Mouse (Mus musculus) limb, embryonic 10.5 days (tissue): ENCODE measurements around the gene Gpr141. TPM values are rescaled to one million over a fixed set of nuclear protein-coding genes. Genes with fewer than 3 reads are reported as not detected.

Source experiments
- DNase-seq: peaks from one replicate; pipeline ENCODE4 v3.0.0-alpha.2; 2017; ENCODE audit warnings: low spot score
- H3K27ac ChIP-seq: fragments of 300-500 bp; sonication (generic); 2 replicates; pipeline ENCODE4 v1.5.1; 2016; ENCODE audit warnings: mild to moderate bottlenecking
- H3K27me3 ChIP-seq: fragments of 300-500 bp; sonication (generic); 2 replicates; pipeline ENCODE4 v1.6.1; 2016; ENCODE audit warnings: low read depth, mild to moderate bottlenecking; ENCODE audit not compliant: poor library complexity, severe bottlenecking
- H3K36me3 ChIP-seq: fragments of 300-500 bp; sonication (generic); 2 replicates; pipeline ENCODE4 v1.6.1; 2016; ENCODE audit warnings: mild to moderate bottlenecking, moderate library complexity
- H3K4me1 ChIP-seq: fragments of 300-500 bp; sonication (generic); 2 replicates; pipeline ENCODE4 v1.6.1; 2016
- H3K4me3 ChIP-seq: fragments of 300-500 bp; sonication (generic); 2 replicates; pipeline ENCODE4 v1.5.1; 2016; ENCODE audit warnings: mild to moderate bottlenecking, moderate library complexity
- H3K9me3 ChIP-seq: fragments of 300-500 bp; sonication (generic); replicated peaks from 2 replicates; pipeline ENCODE4 v1.6.1; 2016; ENCODE audit warnings: mild to moderate bottlenecking
- WGBS: fragments of 180-500 bp; shearing (Covaris S2); methylation state at CpG from one replicate; pipeline ENCODE4 v1.1.7; 2016; 5-methylcytosine and 5-hydroxymethylcytosine counted together
- polyA plus RNA-seq: library from polyadenylated mRNA; unstranded; fragments of >200 nt; fragmentation: Nextera tagmentation; extraction: Ambion mirVana; gene quantifications from 2 replicates; pipeline ENCODE4 v1.2.1, GENCODE M21; 2016

Gene Gpr141
- 0.04 TPM in 1 of 2 replicates, not detected in the other for polyA plus RNA-seq

DNA sequence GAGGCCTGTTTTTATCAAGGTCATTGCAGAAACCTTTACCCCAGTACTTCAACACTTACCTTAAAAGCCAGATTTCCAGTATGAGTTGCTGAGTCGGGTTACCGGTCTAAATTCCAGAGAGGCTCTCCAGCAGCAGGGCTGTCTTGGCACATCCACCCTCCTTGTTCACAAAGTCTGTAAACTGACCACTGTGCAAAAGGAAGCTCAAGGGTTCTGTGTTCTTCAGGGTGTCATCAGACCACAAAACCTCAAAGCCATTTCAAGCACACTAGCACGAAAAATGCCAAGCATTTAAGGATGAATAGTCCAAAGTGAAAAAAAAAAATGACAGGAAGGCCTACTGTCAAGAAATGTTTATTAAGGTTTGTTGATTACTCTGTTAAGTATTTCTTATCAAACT is at the start of gene Gpr141:
TSS of gene Gpr141 (minus strand) at position 187 of the 400 bp plus-strand sequence.
- DNase-seq = no peak
- Histone ChIP-seq H3K27me3 (no peaks in the 10 kb centered on the region), H3K36me3 (no peaks in the 10 kb centered on the region), H3K9me3 (no peaks in the 10 kb centered on the region), H3K4me3 (no peak within 1 kb of the TSS), H3K27ac (no peak within 1 kb of the TSS), H3K4me1 (no peaks in the 10 kb centered on the region)
- 65% methylated on average over 3 of the region's 3 CpGs for WGBS

DNA sequence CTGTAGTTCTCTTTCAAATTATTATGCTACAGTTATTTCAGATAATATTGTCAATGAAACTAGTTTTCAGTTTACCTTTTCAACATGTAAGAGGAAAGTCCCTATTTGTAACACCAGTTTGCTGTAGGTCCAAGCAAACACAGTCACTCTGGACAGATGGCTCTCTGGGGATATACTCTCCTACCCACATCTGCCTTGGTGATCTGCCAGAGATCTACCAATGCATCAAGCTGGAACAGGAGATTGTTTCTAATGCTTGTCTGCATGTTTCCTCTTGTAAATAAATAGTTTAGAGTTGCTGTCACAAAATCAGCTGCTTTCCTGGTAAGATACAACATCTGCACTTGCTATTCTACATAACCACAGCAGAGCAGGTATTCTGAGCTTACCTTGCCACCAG is 40.2 kb upstream of the Gpr141 start:
- Histone ChIP-seq H3K27me3 (no peaks in the 10 kb centered on the region), H3K27ac (no peak overlapping the region), H3K9me3 (no peaks in the 10 kb centered on the region), H3K4me3 (no peak overlapping the region), H3K4me1 (no peaks in the 10 kb centered on the region), H3K36me3 (no peaks in the 10 kb centered on the region)
- DNase-seq = no peak

DNA sequence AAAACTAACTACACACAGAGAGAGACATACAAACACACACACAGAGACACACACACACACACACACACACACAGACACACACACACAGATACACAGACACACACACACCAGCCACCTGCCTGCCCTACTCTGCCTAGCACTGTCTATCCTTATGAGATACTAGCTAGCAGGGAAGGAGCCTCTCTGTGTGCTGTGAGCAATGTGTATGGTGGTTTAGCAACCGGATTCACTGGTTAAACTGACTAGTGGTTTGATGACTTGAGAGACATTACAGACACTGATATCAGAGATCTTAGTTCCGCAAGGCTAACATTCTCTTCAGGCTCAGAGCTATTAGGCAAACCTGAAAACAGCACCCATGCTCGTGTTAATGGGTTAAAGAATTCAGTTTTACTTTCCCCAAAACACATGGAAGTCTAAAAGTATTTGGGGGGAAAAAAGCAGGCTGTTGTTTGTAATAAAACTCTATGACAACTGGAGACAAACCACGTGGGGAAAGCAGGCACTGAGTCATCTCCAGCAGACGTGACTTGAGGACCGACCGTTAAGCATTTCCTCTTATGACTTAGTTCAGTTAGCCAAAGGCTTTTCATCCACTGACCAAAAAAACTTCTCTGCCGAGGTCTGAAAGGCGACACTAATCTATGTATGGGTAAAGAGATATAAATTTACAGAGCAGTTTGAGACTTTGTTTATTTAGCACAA is 30.7 kb upstream of the Gpr141 start:
- no peak overlapping the region for H3K4me3 ChIP-seq
- no peaks in the 10 kb centered on the region for H3K36me3 ChIP-seq
- WGBS = 74% methylated on average over 9 of the region's 9 CpGs
- H3K27me3 ChIP-seq = no peaks in the 10 kb centered on the region
- no peak overlapping the region for H3K27ac ChIP-seq
- H3K4me1 ChIP-seq = no peaks in the 10 kb centered on the region
- no peaks in the 10 kb centered on the region for H3K9me3 ChIP-seq
- no peak for DNase-seq

DNA sequence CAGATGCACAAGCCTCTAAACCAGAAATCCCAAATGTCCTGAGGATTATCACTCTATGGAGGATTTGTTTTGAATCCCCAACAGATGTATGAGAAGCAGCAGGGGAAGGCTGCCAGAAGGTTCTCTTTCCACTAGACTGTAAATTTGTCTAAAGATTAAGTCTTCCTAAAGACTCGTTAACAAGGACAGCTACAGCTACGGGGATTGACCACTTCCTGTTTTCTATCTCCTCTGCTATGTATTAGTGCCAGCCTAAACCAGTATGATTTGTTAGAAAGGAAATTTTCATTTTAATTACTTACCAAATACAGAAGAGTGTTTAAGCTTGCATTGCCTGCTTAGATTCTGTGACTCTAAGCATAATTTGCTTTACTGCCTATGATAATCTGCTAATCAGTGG is 30.0 kb upstream of the Gpr141 start:
- H3K36me3 ChIP-seq = no peaks in the 10 kb centered on the region
- H3K4me1 ChIP-seq = no peaks in the 10 kb centered on the region
- WGBS = 54% methylated on average over 2 of the region's 2 CpGs
- no peak overlapping the region for H3K4me3 ChIP-seq
- no peak overlapping the region for H3K27ac ChIP-seq
- H3K27me3 ChIP-seq = no peaks in the 10 kb centered on the region
- no peak for DNase-seq
- no peaks in the 10 kb centered on the region for H3K9me3 ChIP-seq

DNA sequence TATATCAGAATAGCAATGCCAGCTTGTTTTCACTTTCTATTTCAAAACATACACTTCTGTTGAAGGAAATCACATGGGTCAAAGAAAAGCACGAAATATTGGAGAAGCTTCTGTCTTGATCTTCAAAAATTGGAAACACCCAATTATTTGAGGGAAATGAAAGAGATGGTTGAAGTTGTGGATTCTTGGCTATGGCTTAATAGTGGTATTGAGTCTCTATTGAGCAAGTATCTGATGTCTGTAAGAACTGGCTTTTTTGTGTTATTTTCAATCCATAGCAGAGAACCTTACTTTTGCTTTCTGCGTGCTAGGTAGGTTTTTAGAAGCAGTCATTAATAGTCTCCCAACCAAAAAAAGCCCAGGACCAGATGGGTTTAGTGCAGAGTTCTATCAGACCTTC is 19.4 kb upstream of the Gpr141 start:
- 91% methylated on average over 2 of the region's 2 CpGs for WGBS
- Histone ChIP-seq H3K27me3 (no peaks in the 10 kb centered on the region), H3K27ac (no peak overlapping the region), H3K9me3 (no peaks in the 10 kb centered on the region), H3K4me3 (no peak overlapping the region), H3K36me3 (no peaks in the 10 kb centered on the region), H3K4me1 (no peaks in the 10 kb centered on the region)
- no peak for DNase-seq

DNA sequence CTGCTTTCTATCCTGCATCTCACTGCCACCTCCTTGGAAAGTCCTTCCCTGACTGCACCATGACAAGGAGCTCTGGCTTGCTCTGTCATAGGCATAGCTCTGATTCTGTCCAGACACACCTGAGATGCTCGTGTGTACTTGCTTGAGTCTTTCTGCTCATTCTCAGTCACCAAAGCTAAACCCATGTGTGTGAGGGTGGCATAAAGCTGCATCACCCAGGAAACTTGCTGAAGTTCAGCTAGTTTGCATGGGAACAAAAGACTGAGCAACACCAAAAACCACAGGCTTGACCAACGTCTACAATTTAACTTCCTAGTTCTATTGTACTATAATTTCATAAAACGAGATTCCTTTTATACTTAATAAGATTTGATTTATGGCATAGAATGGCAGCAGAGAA is 18.6 kb upstream of the Gpr141 start:
- Histone ChIP-seq H3K4me1 (no peaks in the 10 kb centered on the region), H3K27ac (no peak overlapping the region), H3K36me3 (no peaks in the 10 kb centered on the region), H3K27me3 (no peaks in the 10 kb centered on the region), H3K9me3 (no peaks in the 10 kb centered on the region), H3K4me3 (no peak overlapping the region)
- WGBS = 84% methylated on average over 3 of the region's 3 CpGs
- DNase-seq = no peak

DNA sequence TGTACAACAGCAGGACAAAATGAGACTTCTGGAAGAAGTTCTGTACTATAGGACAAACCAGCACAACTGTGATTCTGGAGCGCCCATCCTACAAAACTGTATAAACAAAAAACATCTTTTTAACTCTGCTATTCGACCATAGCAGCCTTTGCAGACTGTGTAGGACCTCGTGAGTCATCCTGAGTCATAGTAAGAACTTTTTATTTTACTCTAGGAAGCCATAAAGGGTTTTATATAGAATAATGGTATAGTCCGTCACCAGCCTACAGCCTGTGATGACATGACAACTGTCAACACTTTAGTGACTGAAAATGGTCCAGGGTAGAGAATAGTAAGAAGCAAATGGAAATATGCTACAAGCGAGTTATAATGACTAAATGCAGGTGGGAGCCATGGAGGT is 17.6 kb upstream of the Gpr141 start:
- WGBS = 76% methylated on average over 5 of the region's 5 CpGs
- H3K9me3 ChIP-seq = no peaks in the 10 kb centered on the region
- DNase-seq = no peak
- no peaks in the 10 kb centered on the region for H3K36me3 ChIP-seq
- no peak overlapping the region for H3K27ac ChIP-seq
- H3K4me1 ChIP-seq = no peaks in the 10 kb centered on the region
- H3K27me3 ChIP-seq = no peaks in the 10 kb centered on the region
- H3K4me3 ChIP-seq = no peak overlapping the region

DNA sequence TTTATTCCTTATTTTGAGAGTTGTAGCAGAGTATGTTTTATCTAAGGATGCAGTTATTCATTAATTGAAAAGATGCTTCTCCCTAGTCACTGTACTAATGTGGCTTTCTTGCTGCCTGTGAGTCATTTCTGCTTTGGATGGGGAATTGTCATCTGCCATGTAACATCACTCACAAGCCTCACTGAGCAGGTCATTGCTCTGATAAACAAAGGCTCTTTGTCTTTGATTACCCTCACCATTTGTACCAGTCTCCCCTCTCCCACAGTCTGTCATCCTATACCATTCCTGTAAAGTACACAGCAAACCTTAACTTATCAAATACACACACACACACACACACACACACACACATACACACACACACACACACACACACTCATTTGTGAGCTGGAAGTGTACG is 16.1 kb upstream of the Gpr141 start:
- H3K4me1 ChIP-seq = no peaks in the 10 kb centered on the region
- no peak for DNase-seq
- H3K27me3 ChIP-seq = no peaks in the 10 kb centered on the region
- WGBS = 77% methylated on average over 1 of the region's 1 CpGs
- no peak overlapping the region for H3K27ac ChIP-seq
- no peaks in the 10 kb centered on the region for H3K9me3 ChIP-seq
- no peak overlapping the region for H3K4me3 ChIP-seq
- no peaks in the 10 kb centered on the region for H3K36me3 ChIP-seq

DNA sequence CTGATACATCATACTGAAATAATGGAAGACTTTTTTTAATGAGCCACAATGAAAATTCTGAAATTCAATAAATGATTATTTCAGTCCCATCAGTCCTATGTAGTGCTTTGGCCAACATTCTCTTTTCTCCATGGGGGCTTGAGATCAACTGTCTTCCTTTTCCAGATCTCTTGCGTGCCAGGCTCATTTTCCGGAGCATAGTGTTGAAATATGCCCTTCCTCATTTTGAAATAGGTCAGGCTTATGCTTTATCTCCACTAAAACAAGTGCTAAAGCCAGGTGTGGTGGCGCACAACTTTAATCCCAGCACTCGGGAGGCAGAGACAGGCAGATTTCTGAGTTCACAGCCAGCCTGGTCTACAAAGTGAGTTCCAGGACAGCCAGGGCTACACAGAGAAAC is 6.5 kb upstream of the Gpr141 start:
- H3K27me3 ChIP-seq = no peaks in the 10 kb centered on the region
- H3K36me3 ChIP-seq = no peaks in the 10 kb centered on the region
- no peak overlapping the region for H3K27ac ChIP-seq
- H3K9me3 ChIP-seq = no peaks in the 10 kb centered on the region
- 92% methylated on average over 4 of the region's 4 CpGs for whole genome bisulfite sequencing
- no peak for DNase-seq
- H3K4me3 ChIP-seq = no peak overlapping the region
- no peaks in the 10 kb centered on the region for H3K4me1 ChIP-seq

DNA sequence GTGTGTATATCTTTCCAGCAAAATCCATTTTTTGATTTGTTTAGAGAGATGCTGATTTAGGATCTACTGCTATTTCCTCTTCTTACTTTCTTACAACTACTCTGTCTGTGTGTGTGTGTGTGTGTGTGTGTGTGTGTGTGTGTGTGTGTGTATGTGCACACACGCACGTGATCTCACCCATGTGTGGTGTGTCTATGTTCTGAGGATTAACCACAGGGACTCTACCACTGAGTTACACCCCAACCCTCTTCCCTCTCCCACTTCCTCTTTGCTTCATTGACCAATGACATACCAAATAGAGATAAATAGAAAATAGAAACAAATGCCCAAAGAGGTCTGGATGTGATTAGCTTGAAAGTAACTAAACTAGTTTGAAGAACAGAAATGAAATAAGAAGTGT is 4.0 kb upstream of the Gpr141 start:
- WGBS = 92% methylated on average over 2 of the region's 2 CpGs
- Histone ChIP-seq H3K27me3 (no peaks in the 10 kb centered on the region), H3K4me1 (no peaks in the 10 kb centered on the region), H3K4me3 (no peak overlapping the region), H3K9me3 (no peaks in the 10 kb centered on the region), H3K36me3 (no peaks in the 10 kb centered on the region), H3K27ac (no peak overlapping the region)
- no peak for DNase-seq

DNA sequence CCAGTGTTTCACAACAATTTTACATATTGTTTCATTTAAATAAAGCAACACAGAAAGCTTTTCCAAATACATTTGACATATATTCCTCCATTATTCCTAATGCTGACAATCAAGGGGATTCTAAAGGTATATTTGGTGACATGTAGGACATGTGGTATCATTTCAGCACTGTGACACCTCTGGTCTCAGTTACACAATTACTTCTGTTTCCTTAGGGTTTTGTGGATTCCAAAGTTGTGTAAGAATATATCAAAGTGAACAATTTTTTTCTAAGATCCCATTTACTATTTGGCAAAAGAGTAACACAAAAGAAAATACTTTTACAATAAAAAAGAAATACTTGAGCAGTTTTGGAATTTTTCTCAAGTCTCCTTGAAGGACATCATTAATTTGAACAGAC is 2.4 kb downstream of the Gpr141 start:
- Histone ChIP-seq H3K4me3 (no peak overlapping the region), H3K4me1 (no peaks in the 10 kb centered on the region)

DNA sequence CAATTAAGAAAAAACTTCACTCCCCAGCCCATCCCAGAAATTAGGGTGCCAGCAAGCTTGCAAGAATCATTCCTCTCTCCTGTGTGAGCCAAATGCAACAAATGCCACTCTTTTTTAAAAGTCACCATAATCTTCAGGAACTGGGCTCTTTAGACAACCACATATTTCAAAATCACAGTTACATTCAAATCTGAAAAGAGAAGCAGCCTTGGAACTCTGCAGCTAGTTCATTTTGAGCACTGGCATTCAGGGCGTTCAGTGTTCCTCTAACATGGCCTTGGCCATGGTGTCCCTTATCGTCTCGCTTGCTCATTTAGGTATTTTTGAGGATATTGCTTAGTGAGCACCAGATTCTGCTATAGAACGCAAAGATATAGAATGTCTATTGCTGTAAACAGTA is 4.1 kb downstream of the Gpr141 start:
- DNase-seq = no peak
- Histone ChIP-seq H3K27me3 (no peaks in the 10 kb centered on the region), H3K36me3 (no peaks in the 10 kb centered on the region), H3K4me3 (no peak overlapping the region), H3K27ac (no peak overlapping the region), H3K4me1 (no peaks in the 10 kb centered on the region), H3K9me3 (no peaks in the 10 kb centered on the region)
- 91% methylated on average over 4 of the region's 4 CpGs for whole genome bisulfite sequencing

More for the DNA sequence above, 2.4 kb downstream of the Gpr141 start:
- DNase-seq = no peak
- Histone ChIP-seq H3K27me3 (no peaks in the 10 kb centered on the region), H3K36me3 (no peaks in the 10 kb centered on the region), H3K9me3 (no peaks in the 10 kb centered on the region), H3K27ac (no peak overlapping the region)

DNA sequence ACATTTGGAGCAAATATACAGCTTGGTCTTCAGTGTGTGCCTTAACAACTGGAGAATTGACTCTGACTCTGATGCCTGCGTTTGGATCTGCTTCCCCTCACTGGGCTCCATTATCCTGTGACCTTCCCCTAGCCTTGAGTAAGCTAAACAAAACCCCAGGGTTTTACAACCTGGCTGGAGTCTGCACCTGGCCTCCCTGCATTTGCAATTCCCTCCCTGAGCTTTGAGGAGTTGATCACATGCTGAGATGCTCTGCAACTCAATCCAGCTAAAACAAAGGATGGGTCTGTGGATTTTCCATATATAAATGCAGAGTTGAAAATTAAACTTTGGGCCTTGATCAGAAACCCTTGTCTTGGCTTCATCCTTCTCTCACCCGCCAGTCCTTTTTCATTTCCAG is 4.8 kb downstream of the Gpr141 start:
- H3K9me3 ChIP-seq = no peaks in the 10 kb centered on the region
- H3K4me1 ChIP-seq = no peaks in the 10 kb centered on the region
- no peaks in the 10 kb centered on the region for H3K36me3 ChIP-seq
- 32% methylated on average over 2 of the region's 2 CpGs for WGBS
- no peak overlapping the region for H3K4me3 ChIP-seq
- H3K27me3 ChIP-seq = no peaks in the 10 kb centered on the region
- no peak overlapping the region for H3K27ac ChIP-seq
- no peak for DNase-seq

DNA sequence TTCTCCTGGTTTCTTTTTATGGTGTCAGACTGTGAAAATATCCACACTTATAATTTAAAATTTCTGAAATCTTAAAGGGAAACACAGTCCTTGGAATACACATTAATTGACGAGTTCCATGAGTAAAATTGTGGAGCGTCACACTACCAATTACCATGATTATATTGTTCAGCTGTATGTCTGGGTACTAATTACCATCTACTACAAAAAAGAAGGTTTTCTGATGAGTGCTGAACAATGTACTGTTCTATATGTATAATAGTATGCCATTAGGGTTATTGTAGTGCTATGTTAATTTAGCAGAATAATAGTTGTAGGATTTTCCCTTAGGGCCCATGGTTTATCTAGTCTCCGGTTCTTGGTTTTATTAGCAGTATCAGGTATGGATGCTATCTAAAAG is 29.1 kb downstream of the Gpr141 start:
- H3K9me3 ChIP-seq = no peaks in the 10 kb centered on the region
- H3K4me1 ChIP-seq = no peaks in the 10 kb centered on the region
- H3K27me3 ChIP-seq = no peaks in the 10 kb centered on the region
- H3K36me3 ChIP-seq = no peaks in the 10 kb centered on the region
- no peak for DNase-seq
- no peak overlapping the region for H3K4me3 ChIP-seq
- WGBS = 89% methylated on average over 3 of the region's 3 CpGs
- no peak overlapping the region for H3K27ac ChIP-seq
